Mouse (Mus musculus): ENCODE measurements at regions not wholly inside any gene's neighbourhood (a gene's known extent, or its start where the extent isn't known, plus 50 kb on each side); places are given as distances from the start of the nearest gene placed in this dataset.

DNA sequence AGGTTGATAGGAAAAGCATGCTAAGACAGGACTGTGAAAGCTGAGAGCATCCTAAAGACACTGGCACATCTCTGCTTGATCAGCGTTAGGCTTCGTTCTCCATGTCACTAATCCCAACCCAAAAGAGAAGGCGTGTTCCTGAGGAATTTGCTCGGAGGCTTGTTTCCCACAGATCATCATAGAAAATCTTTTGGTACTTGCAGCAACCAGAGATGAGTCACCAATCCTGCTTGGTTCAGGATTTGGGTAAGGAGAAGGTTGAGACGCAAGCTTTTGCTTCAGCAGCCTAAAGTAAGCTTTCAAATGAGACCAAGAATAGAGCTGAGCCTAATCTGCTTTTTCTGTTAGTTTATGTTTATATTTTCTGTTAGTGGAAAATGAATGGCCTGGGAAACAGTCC, 80.7 kb downstream of the Tnfsf18 start:
- TF ChIP-seq CTCF (IDR thresholded peaks at IDR 0.05; ENCODE audit: extremely low read depth, insufficient read length, insufficient replicate concordance, low read depth, low read length) (no peak), POLR2A (IDR thresholded peaks at IDR 0.05; ENCODE audit: low read depth, low read length) (no peak)
